Mouse (Mus musculus) retina, adult 2 months (tissue): ENCODE data around the gene Zmynd8.

ENCODE experiments used
- DNase-seq: peaks from one replicate; pipeline ENCODE4 v3.0.0-alpha.2; 2012; ENCODE audit warnings: low read depth, low spot score

The Zmynd8 gene

DNA sequence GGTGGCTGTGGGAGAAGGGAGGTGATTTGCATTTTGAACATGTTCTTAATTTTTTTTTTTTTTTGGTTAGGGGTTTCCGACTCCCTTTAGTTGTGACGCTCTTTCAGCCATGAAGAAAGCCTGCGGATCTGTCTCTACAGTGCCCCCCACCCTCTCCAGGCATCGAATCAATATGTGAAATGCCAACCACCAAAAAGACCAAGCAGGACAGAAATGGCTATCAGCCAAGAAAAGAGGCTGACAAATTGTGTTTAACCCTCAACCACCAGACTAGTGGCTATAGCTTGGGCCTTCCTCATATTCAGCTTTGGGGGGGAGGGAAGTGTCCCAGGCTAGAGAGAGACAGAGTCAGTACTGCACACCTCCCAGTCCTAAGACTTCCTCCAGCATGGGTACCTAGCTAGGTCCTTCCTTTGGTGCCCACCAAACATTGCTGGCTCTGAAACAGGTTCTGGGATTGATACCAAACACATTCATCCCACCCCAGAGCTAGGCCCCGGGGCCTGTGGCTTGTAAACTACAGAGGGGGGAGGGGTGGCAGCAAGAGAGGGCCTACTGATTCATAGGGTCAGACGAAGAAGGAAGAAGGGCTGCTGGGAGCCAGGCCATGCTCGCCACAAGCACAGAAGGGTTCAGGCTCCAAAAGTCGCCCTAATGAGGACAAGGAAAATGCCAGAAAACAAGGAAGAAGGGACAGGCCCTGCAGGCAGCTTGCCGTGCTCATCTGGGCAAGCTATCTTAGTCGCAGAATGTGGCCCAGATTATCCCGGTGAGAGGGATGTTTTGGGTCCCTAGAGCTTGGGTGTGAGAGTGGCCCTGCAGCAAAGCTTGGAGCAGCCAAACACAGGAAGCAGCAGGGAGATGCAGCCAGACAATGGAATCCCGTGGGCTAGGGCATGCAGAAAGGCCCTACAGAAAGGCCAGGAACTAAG is 40.1 kb downstream of the Zmynd8 start:
- no peak for DNase-seq

GRCm38 (mm10) chr2:165857841-165858426 is 40.9 kb downstream of the Zmynd8 start:
- no peak for DNase-seq

GRCm38 (mm10) chr2:165857395-165857831 is 41.4 kb downstream of the Zmynd8 start:
- no peak for DNase-seq

- no peak for DNase-seq
Observed at GRCm38 (mm10) chr2:165856611-165857200, 42.1 kb downstream of the Zmynd8 start.

- peak; percentile 74 for DNase-seq
Observed at GRCm38 (mm10) chr2:165855641-165856301, 43.0 kb downstream of the Zmynd8 start.

- DNase-seq: no peak
Observed at GRCm38 (mm10) chr2:165854207-165854968, 44.4 kb downstream of the Zmynd8 start.

GRCm38 (mm10) chr2:165852896-165853633 is 45.8 kb downstream of the Zmynd8 start:
- no peak for DNase-seq

DNA sequence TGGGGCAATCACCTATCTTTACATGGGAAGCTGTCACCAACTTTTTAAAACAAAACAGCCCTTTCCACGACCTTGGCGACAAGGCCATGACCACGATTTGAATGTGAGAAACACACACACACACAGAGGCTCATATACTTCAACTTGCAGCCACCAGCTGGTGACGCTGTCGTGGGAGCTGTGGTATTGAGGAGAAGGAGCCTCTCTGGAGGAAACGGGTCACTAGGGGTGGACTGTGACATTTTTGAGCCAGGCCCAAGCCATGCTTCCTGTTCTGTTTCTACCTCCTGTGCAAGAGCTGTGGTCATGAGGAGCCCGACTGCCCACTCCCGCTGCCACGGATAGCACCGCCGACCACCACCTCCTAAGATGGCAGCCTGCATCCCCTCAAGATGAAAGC is 46.4 kb downstream of the Zmynd8 start:
- DNase-seq: no peak

GRCm38 (mm10) chr2:165851811-165852415 is 46.9 kb downstream of the Zmynd8 start:
- DNase-seq: no peak

- no peak for DNase-seq
Observed at GRCm38 (mm10) chr2:165850826-165851225, 48.0 kb downstream of the Zmynd8 start.

DNA sequence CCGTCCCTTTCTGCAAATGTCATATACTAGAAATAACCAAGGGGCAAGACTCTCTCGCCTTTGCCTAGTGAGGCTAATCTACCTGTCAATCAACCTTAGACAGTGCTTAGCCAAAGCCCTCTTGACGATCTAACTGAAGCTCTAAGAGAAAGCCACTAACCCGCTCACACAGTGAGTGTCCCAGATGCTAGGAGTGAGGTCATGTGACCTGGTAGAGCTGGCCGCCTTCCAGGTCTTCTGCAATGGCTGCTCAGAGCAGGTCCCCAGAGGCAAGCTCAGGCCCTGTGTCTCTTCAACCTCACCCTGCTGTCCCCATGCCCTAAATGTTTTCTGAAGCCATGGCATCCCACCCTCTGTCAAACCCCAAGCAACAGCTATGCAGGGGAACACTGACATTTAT is 49.7 kb downstream of the Zmynd8 start:
- peak; percentile 92 for DNase-seq

- DNase-seq: no peak
Observed at GRCm38 (mm10) chr2:165846787-165847186, 52.0 kb downstream of the Zmynd8 start.

GRCm38 (mm10) chr2:165845490-165845889 is 53.3 kb downstream of the Zmynd8 start:
- DNase-seq: no peak

DNA sequence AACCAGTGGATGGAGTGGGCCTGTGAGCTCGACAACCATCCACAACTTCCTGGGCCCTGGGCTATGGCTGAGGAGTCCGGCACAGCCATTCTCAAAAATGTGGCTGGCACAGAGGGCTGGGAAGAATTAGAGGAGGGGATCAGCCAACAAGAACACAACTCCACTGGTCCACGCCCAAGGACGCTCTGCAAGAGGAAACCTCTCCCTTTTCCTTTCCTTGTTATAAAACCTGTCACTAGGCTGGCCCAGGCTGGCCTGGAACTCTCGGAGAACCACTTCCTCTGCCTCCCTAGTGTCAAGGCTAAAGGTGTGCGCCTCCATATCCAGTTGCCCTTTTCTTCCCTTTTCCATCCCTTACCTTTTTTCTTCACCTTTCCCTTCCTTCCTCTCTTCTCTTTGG is 55.5 kb downstream of the Zmynd8 start:
- DNase-seq: no peak

DNA sequence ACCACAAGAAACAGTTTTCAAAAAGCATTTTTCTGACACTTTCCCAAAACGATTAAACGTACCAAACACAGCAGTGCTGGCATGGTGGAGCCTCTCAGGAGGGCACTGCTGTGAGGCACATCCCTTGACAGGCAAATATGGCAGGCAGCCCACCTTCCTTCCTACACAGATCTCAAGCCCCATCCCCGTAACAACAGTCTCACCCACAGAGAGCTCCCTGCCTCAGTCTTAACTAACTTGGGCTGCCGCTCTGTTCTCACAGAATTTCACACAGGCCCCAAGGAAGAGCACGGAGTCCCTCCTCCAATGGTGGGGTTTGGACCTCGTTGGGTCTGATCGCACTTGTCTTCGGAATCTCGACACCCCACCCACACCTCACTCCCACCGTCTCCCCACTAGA is 56.6 kb downstream of the Zmynd8 start:
- DNase-seq: no peak

GRCm38 (mm10) chr2:165841805-165842204 is 57.0 kb downstream of the Zmynd8 start:
- DNase-seq: no peak

- no peak for DNase-seq
Observed at GRCm38 (mm10) chr2:165840852-165841251, 58.0 kb downstream of the Zmynd8 start.

- no peak for DNase-seq
Observed at GRCm38 (mm10) chr2:165839317-165839652, 59.5 kb downstream of the Zmynd8 start.

GRCm38 (mm10) chr2:165838606-165839316 is 60.1 kb downstream of the Zmynd8 start:
- DNase-seq: no peak

- no peak for DNase-seq
Observed at GRCm38 (mm10) chr2:165834601-165835000, 64.2 kb downstream of the Zmynd8 start.
